Mouse (Mus musculus): ENCODE results near the gene Gm20388. TPM values are rescaled to one million over a fixed set of nuclear protein-coding genes. Genes with fewer than 3 reads are reported as not detected.

Gene Gm20388
- polyA plus RNA-seq, 1 experiment from 2014 or later: not detected

DNA sequence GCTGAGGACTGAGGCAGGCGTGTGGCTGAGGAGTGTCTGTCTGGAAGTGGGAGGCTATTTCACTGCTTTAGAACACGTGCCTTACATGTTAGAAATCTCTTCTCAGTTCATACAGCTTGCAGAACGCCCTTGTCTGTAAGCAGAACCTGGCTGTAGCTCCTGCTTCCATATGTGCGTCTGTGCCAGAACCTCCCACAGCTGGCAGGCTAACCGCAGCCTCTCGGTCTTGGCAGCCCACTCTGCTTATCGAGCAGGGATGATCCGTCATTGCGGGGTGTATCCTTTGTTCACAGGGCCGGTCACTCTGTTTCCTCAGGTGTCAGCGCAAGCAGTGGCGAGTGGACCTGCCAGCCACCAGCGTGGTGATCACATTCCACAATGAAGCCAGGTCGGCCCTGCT, 4412.7 kb downstream of the Gm20388 start:
- H3K27ac ChIP-seq (ENCODE audit: low read depth, low read length): no peak overlapping the region
- H3K36me3 ChIP-seq (ENCODE audit: control insufficient read depth, insufficient read depth): peaks cover 52% of the 10 kb centered on the region
- TF ChIP-seq CTCF (IDR thresholded peaks at IDR 0.05; ENCODE audit: low read depth): no peak
- no peaks in the 10 kb centered on the region for H3K4me1 ChIP-seq (replicated peaks; ENCODE audit: control insufficient read depth, insufficient read depth, low read length)
- no peaks in the 10 kb centered on the region for H3K9me3 ChIP-seq (ENCODE audit: control insufficient read depth)
- 83% methylated on average over 14 of the region's 14 CpGs for WGBS
- H3K4me3 ChIP-seq (ENCODE audit: low read depth, low read length): no peak overlapping the region
- no peak overlapping the region for H3K9ac ChIP-seq (ENCODE audit: low read depth, low read length)
- H3K4me2 ChIP-seq (replicated peaks; ENCODE audit: low read depth): no peak overlapping the region
- no peaks in the 10 kb centered on the region for H3K27me3 ChIP-seq (replicated peaks; ENCODE audit: control insufficient read depth, insufficient read depth, low read length)
- no peak for ATAC-seq

DNA sequence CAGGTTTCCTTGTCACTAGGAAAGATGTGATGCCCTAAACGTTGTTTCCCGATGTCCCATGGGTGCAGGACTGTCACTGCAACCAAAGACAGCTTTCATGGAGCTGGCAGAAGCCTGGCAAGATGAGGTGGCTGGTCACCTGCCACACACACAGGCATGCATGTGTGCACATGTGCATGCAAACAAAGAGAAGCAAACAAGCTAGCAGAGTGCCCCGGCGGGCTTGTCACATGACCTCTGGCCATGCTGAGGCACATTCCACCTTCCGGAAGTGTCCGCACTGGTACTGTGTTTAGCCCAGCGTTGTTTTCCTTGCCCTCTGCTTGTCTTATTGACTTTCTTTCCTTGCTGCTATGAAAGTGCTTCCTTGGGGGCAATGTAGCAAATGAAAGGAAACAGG, 4417.6 kb downstream of the Gm20388 start:
- Histone ChIP-seq H3K4me2 (replicated peaks; ENCODE audit: low read depth) (no peak overlapping the region), H3K27ac (ENCODE audit: low read depth, low read length) (no peak overlapping the region), H3K4me3 (ENCODE audit: low read depth, low read length) (no peak overlapping the region), H3K27me3 (replicated peaks; ENCODE audit: control insufficient read depth, insufficient read depth, low read length) (no peaks in the 10 kb centered on the region), H3K4me1 (replicated peaks; ENCODE audit: control insufficient read depth, insufficient read depth, low read length) (no peaks in the 10 kb centered on the region), H3K9ac (ENCODE audit: low read depth, low read length) (no peak overlapping the region), H3K9me3 (ENCODE audit: control insufficient read depth) (no peaks in the 10 kb centered on the region), H3K36me3 (ENCODE audit: control insufficient read depth, insufficient read depth) (peaks cover 76% of the 10 kb centered on the region)
- ATAC-seq: no peak
- WGBS: 81% methylated on average over 7 of the region's 7 CpGs
- no peak for TF ChIP-seq CTCF (IDR thresholded peaks at IDR 0.05; ENCODE audit: low read depth)

DNA sequence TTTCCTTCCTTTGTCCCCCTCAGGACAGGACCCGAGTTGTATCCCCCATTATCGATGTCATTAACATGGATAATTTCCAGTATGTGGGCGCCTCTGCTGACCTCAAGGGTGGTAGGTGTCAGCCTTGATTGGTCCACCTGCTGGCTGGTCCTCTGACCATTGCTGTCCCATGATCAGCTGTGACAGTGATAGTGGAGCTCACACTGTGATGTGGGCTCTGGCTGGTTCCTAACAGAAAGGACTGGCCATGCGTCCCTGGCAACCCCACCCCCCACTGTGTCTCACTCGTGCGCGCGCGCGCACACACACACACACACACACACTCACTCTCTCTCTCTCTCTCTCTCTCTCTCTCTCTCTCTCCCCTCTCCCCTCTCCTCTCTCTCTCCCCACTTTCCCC, 4419.0 kb downstream of the Gm20388 start:
- no peaks in the 10 kb centered on the region for H3K4me1 ChIP-seq (replicated peaks; ENCODE audit: control insufficient read depth, insufficient read depth, low read length)
- no peaks in the 10 kb centered on the region for H3K9me3 ChIP-seq (ENCODE audit: control insufficient read depth)
- H3K4me3 ChIP-seq (ENCODE audit: low read depth, low read length): no peak overlapping the region
- H3K27ac ChIP-seq (ENCODE audit: low read depth, low read length): no peak overlapping the region
- H3K4me2 ChIP-seq (replicated peaks; ENCODE audit: low read depth): no peak overlapping the region
- H3K9ac ChIP-seq (ENCODE audit: low read depth, low read length): no peak overlapping the region
- ATAC-seq: no peak
- TF ChIP-seq CTCF (IDR thresholded peaks at IDR 0.05; ENCODE audit: low read depth): no peak
- peaks cover 77% of the 10 kb centered on the region for H3K36me3 ChIP-seq (ENCODE audit: control insufficient read depth, insufficient read depth)
- no peaks in the 10 kb centered on the region for H3K27me3 ChIP-seq (replicated peaks; ENCODE audit: control insufficient read depth, insufficient read depth, low read length)
- WGBS: 76% methylated on average over 10 of the region's 10 CpGs

DNA sequence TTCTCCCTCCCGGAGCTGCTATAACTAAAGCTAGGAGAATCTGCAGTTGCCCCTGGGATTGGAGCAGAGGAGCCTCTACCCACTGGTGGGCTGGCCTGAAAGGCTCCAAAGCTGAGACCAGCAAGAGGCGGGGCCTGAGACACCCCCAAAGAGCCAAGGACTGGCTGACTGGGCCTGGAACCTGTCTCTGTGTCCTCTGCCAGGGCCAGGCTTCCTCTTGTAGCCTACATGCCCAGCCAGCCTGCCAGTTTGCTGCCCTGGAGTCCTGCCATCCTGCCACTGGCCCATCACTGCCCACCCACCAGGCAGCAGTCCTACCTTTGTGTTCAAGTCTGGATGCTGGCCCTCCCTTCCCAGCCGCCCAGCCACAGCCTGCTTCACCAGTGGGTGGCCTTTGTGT, 4419.8 kb downstream of the Gm20388 start:
- ATAC-seq: no peak
- WGBS: 84% methylated on average over 2 of the region's 3 CpGs

DNA sequence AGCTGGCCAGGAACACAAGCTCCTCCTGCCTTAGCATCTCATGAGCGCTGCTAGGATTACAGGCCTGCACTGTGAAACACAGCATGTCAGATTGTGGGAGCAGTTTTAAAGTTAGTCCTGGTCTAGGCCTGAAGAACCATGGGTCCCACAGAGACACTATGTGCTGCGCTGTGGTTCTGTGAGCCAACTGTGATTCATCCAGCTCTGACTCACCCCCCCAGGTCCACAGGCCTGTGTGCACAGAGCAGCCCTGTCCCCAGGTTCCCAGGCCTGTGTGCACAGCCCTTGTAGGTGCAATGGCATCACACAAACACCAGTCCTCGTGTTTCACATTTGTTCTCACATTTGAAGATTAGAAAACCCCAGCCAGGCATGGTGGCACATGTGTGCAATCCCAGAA, 4420.5 kb downstream of the Gm20388 start:
- TF ChIP-seq CTCF (IDR thresholded peaks at IDR 0.05; ENCODE audit: low read depth): no peak
- 79% methylated on average over 3 of the region's 3 CpGs for WGBS

More for the DNA sequence above, 4419.8 kb downstream of the Gm20388 start:
- Histone ChIP-seq H3K4me1 (replicated peaks; ENCODE audit: control insufficient read depth, insufficient read depth, low read length) (no peaks in the 10 kb centered on the region), H3K9ac (ENCODE audit: low read depth, low read length) (no peak overlapping the region), H3K4me2 (replicated peaks; ENCODE audit: low read depth) (no peak overlapping the region), H3K36me3 (ENCODE audit: control insufficient read depth, insufficient read depth) (peaks cover 78% of the 10 kb centered on the region), H3K27ac (ENCODE audit: low read depth, low read length) (no peak overlapping the region), H3K4me3 (ENCODE audit: low read depth, low read length) (no peak overlapping the region), H3K9me3 (ENCODE audit: control insufficient read depth) (no peaks in the 10 kb centered on the region), H3K27me3 (replicated peaks; ENCODE audit: control insufficient read depth, insufficient read depth, low read length) (no peaks in the 10 kb centered on the region)
- TF ChIP-seq CTCF (IDR thresholded peaks at IDR 0.05; ENCODE audit: low read depth): no peak

DNA sequence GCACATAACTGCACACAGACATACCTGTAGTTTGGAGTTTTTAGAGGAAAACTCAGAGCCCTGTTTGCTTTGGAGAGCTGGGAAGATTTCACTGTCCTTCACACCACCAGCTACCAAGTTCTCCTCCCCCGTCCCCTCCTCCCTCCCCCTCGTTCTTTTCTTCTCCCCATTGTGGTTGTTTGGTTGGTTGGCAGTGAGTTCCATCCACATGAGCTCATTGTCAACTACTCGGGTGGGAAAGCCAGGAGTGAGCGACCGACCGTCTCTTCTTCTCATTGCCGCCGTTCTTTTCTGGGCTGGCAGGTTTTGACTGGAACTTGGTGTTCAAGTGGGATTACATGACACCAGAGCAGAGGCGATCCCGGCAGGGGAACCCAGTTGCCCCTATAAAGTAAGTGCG, 4421.1 kb downstream of the Gm20388 start:
- peaks cover 79% of the 10 kb centered on the region for H3K36me3 ChIP-seq (ENCODE audit: control insufficient read depth, insufficient read depth)
- H3K4me3 ChIP-seq (ENCODE audit: low read depth, low read length): no peak overlapping the region
- no peaks in the 10 kb centered on the region for H3K9me3 ChIP-seq (ENCODE audit: control insufficient read depth)
- ATAC-seq: no peak
- 81% methylated on average over 11 of the region's 11 CpGs for WGBS
- TF ChIP-seq CTCF (IDR thresholded peaks at IDR 0.05; ENCODE audit: low read depth): no peak
- H3K27ac ChIP-seq (ENCODE audit: low read depth, low read length): no peak overlapping the region
- H3K4me1 ChIP-seq (replicated peaks; ENCODE audit: control insufficient read depth, insufficient read depth, low read length): no peaks in the 10 kb centered on the region
- H3K9ac ChIP-seq (ENCODE audit: low read depth, low read length): no peak overlapping the region
- no peak overlapping the region for H3K4me2 ChIP-seq (replicated peaks; ENCODE audit: low read depth)
- H3K27me3 ChIP-seq (replicated peaks; ENCODE audit: control insufficient read depth, insufficient read depth, low read length): no peaks in the 10 kb centered on the region

More for the DNA sequence above, 4420.5 kb downstream of the Gm20388 start:
- Histone ChIP-seq H3K4me2 (replicated peaks; ENCODE audit: low read depth) (no peak overlapping the region), H3K4me1 (replicated peaks; ENCODE audit: control insufficient read depth, insufficient read depth, low read length) (no peaks in the 10 kb centered on the region), H3K27ac (ENCODE audit: low read depth, low read length) (no peak overlapping the region), H3K9ac (ENCODE audit: low read depth, low read length) (no peak overlapping the region), H3K4me3 (ENCODE audit: low read depth, low read length) (no peak overlapping the region), H3K36me3 (ENCODE audit: control insufficient read depth, insufficient read depth) (peaks cover 78% of the 10 kb centered on the region), H3K9me3 (ENCODE audit: control insufficient read depth) (no peaks in the 10 kb centered on the region), H3K27me3 (replicated peaks; ENCODE audit: control insufficient read depth, insufficient read depth, low read length) (no peaks in the 10 kb centered on the region)
- ATAC-seq: no peak

DNA sequence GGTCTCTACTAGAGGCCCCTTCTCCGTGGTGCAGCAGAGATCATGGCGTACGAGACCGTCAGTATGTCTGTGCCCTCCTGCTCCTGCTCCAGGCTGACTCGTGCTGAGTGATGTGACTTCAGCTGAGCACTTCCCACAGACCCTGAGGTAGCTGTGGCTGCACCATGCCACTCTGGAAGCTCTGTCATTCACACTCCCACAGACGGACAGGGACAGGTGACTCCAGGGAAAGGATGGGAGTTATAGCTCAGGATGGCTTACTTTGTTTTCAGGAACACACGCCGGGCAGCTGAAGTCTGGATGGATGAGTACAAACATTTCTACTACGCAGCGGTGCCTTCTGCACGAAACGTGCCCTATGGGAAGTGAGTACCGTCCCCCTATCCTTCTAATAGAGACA, 4425.7 kb downstream of the Gm20388 start:
- Histone ChIP-seq H3K4me1 (replicated peaks; ENCODE audit: control insufficient read depth, insufficient read depth, low read length) (no peaks in the 10 kb centered on the region), H3K27ac (ENCODE audit: low read depth, low read length) (no peak overlapping the region), H3K36me3 (ENCODE audit: control insufficient read depth, insufficient read depth) (peaks cover 86% of the 10 kb centered on the region), H3K4me2 (replicated peaks; ENCODE audit: low read depth) (no peak overlapping the region), H3K4me3 (ENCODE audit: low read depth, low read length) (no peak overlapping the region), H3K27me3 (replicated peaks; ENCODE audit: control insufficient read depth, insufficient read depth, low read length) (no peaks in the 10 kb centered on the region), H3K9me3 (ENCODE audit: control insufficient read depth) (no peaks in the 10 kb centered on the region), H3K9ac (ENCODE audit: low read depth, low read length) (no peak overlapping the region)
- ATAC-seq: no peak
- 93% methylated on average over 13 of the region's 13 CpGs for WGBS
- no peak for TF ChIP-seq CTCF (IDR thresholded peaks at IDR 0.05; ENCODE audit: low read depth)
